8 mouse cellular contexts compared by ENCODE assay signal in the genomic region with DNA sequence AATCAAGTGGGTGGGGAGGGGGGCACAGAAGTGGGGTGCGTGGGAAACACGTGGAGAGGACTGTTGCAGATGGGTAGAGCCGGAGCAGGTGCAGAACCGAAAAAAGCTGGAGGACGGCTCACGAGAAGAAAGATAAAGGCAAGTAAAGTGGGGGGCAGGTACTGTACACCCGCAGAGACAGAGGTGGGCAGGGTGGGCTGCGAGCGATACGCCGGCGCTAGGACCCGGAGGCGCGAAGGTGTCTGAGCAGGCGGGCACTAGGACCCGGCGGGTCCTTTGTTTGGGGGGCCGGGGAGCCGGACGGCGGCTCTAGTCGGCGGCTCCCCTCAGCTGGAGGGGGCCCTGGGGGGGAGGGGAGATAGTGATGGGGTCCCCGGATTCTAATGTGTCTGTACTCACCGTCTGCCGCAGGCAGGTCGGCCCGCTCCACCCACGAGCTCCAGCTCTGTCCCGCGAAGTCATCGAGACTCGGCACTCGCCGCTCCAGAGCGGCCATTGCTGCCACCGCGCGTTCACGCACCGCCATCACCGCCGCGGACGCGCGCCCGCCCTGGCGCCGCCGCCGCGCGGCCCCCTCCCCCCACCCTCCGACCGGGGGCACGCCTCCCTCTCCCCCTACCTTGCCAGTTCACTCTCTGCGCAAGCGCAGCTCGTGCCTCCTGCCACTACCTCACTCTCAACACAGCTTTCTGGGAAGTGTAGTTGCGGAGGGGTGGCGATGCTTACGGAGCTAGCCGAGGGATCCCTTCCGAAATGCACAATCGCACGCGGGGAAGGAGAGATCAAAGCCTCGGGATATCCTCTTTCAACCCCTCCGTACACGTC. TPM values are rescaled to one million over a fixed set of nuclear protein-coding genes. Genes with fewer than 3 reads are reported as not detected.
DNase-seq lines count a peak whose midpoint lies in the region; ATAC-seq and TF ChIP-seq lines count a peak whose summit lies in the region.

No protein-coding gene starts in this region.

- H3K4me3 ChIP-seq in gastrocnemius, adult 2 months = peak overlapping the region; percentile 92
- H3K4me3 ChIP-seq in hindbrain, postnatal 0 days (ENCODE audit: low read length) = peak overlapping the region; percentile 59
- H3K4me3 ChIP-seq in left cerebral cortex, adult 2 months = peak overlapping the region; percentile 90

- no peaks in the 10 kb centered on the region for H3K27me3 ChIP-seq in hindbrain, postnatal 0 days (ENCODE audit: insufficient read depth, low read length)

- peaks cover 21% of the 10 kb centered on the region for H3K36me3 ChIP-seq in hindbrain, postnatal 0 days (ENCODE audit: insufficient read depth, low read length)

- WGBS in hindbrain, postnatal 0 days = under 1% methylated on average over 61 of the region's 72 CpGs

- intact Hi-C loops in gastrocnemius, adult 2 months (cut with DNase I) = no loop called here
- intact Hi-C loops in left cerebral cortex, adult 2 months (cut with DNase I) = loop anchor here (1.0 to 2.0 kb wide), 4 partner anchors 10 to 47 kb away; partner anchors contain the start of genes Amigo1 and Psma5

- TF ChIP-seq CTCF in gastrocnemius, adult 2 months (IDR thresholded peaks at IDR 0.05) = 0 out of 2 replicates have a peak, but pooled peaks have one; percentile 20
- no peak for TF ChIP-seq CTCF in hindbrain, postnatal 0 days (IDR thresholded peaks at IDR 0.05; ENCODE audit: low read depth)
- no peak for TF ChIP-seq CTCF in left cerebral cortex, adult 2 months (IDR thresholded peaks at IDR 0.05)

- peak overlapping the region; percentile 97 for H3K27ac ChIP-seq in gastrocnemius, adult 2 months
- H3K27ac ChIP-seq in hindbrain, postnatal 0 days = peak overlapping the region; percentile 93
- H3K27ac ChIP-seq in left cerebral cortex, adult 2 months = peak overlapping the region; percentile 100

- peak; percentile 98 for DNase-seq in ZHBTc4 (ENCODE audit: low read depth, low spot score)
- peak; percentile 96 for DNase-seq in gastrocnemius, adult 2 months
- DNase-seq in hindbrain, postnatal 0 days (ENCODE audit: low spot score) = peak; percentile 99
- peak; percentile 92 to 93 for DNase-seq in left cerebral cortex, adult 2 months (ENCODE audit: extremely low spot score in 1 of 2, low spot score in 2 of 2)
- DNase-seq in right cerebral cortex, adult 2 months (ENCODE audit: low spot score in 2 of 2) = peak; percentile 94
- DNase-seq in urinary bladder, postnatal 14 days (ENCODE audit: low spot score) = peak; percentile 94

- peak; percentile 88 for ATAC-seq in common myeloid progenitor, adult 5-6 weeks (replicated peaks; ENCODE audit: low read depth, poor library complexity, severe bottlenecking)
- ATAC-seq in hindbrain, postnatal 0 days = peak; percentile 96
- ATAC-seq in megakaryocyte, adult 5-6 weeks (ENCODE audit: poor library complexity, severe bottlenecking) = peak; percentile 97

- peaks cover 10% of the 10 kb centered on the region for H3K4me1 ChIP-seq in hindbrain, postnatal 0 days (ENCODE audit: insufficient read depth, low read length)

- H3K9ac ChIP-seq in hindbrain, postnatal 0 days (replicated peaks; ENCODE audit: low read length) = peak overlapping the region; percentile 78

- H3K4me2 ChIP-seq in hindbrain, postnatal 0 days (ENCODE audit: low read depth, low read length) = peak overlapping the region; percentile 71

- H3K9me3 ChIP-seq in hindbrain, postnatal 0 days (ENCODE audit: low read length) = no peaks in the 10 kb centered on the region

RNA-seq across cellular contexts. Expression of gene Atxn7l2, which starts 0.6 kb away (rescaled TPM):
- 2.9 and 5.9 TPM in 2 replicates for total RNA-seq in common myeloid progenitor, adult 5-6 weeks (2017)
- 1 to 10 TPM; 6.4 to 8.6 TPM for total RNA-seq in gastrocnemius, adult 2 months (2021)
- total RNA-seq in hindbrain, postnatal 0 days (2014; rRNA removed) = 18.4 and 20.8 TPM in 2 replicates
- 15.1 and 15.4 TPM in 2 replicates for polyA plus RNA-seq in hindbrain, postnatal 0 days (2015; fragmentation: Nextera tagmentation; extraction: Ambion mirVana)
- 10 to 100 TPM; 30.6 to 32.8 TPM for total RNA-seq in left cerebral cortex, adult 2 months (2021)
- 3.1 and 4.7 TPM in 2 replicates for total RNA-seq in megakaryocyte, adult 5-6 weeks (2015)
- 1.5 and 2.0 TPM in 2 replicates for total RNA-seq in megakaryocyte, adult 5-6 weeks (2017)

RNA-seq across cellular contexts. Expression of gene Cyb561d1, which starts 9.1 kb away (rescaled TPM):
- total RNA-seq in common myeloid progenitor, adult 5-6 weeks (2017) = 3.8 and 4.1 TPM in 2 replicates
- total RNA-seq in gastrocnemius, adult 2 months (2021) = 1 to 10 TPM; 2.8 to 3.8 TPM
- total RNA-seq in hindbrain, postnatal 0 days (2014; rRNA removed) = 3.8 and 4.2 TPM in 2 replicates
- polyA plus RNA-seq in hindbrain, postnatal 0 days (2015; fragmentation: Nextera tagmentation; extraction: Ambion mirVana) = 3.1 and 3.3 TPM in 2 replicates
- 10 to 100 TPM; 18.8 to 20.7 TPM for total RNA-seq in left cerebral cortex, adult 2 months (2021)
- 4.9 and 6.7 TPM in 2 replicates for total RNA-seq in megakaryocyte, adult 5-6 weeks (2015)
- 10.3 and 12.0 TPM in 2 replicates for total RNA-seq in megakaryocyte, adult 5-6 weeks (2017)

RNA-seq across cellular contexts. Expression of gene Sypl2, which starts 16.3 kb away (rescaled TPM):
- total RNA-seq in common myeloid progenitor, adult 5-6 weeks (2017) = not detected in 2 replicates
- total RNA-seq in gastrocnemius, adult 2 months (2021) = 100 to 1,000 TPM; 321 to 322 TPM
- total RNA-seq in hindbrain, postnatal 0 days (2014; rRNA removed) = 1.5 and 1.9 TPM in 2 replicates
- polyA plus RNA-seq in hindbrain, postnatal 0 days (2015; fragmentation: Nextera tagmentation; extraction: Ambion mirVana) = 0.75 and 0.81 TPM in 2 replicates
- total RNA-seq in left cerebral cortex, adult 2 months (2021) = 1 to 10 TPM; 1.7 to 2.0 TPM
- not detected in 2 replicates for total RNA-seq in megakaryocyte, adult 5-6 weeks (2015)
- total RNA-seq in megakaryocyte, adult 5-6 weeks (2017) = not detected in 2 replicates

RNA-seq across cellular contexts. Expression of gene Amigo1, which starts 24.0 kb away (rescaled TPM):
- 3.1 and 4.5 TPM in 2 replicates for total RNA-seq in common myeloid progenitor, adult 5-6 weeks (2017)
- total RNA-seq in gastrocnemius, adult 2 months (2021) = 10 to 100 TPM; 21.6 to 28.3 TPM
- 36.6 and 37.3 TPM in 2 replicates for total RNA-seq in hindbrain, postnatal 0 days (2014; rRNA removed)
- polyA plus RNA-seq in hindbrain, postnatal 0 days (2015; fragmentation: Nextera tagmentation; extraction: Ambion mirVana) = 10.7 and 11.3 TPM in 2 replicates
- 10 to 100 TPM; 80.2 to 82.8 TPM for total RNA-seq in left cerebral cortex, adult 2 months (2021)
- 1.4 and 3.3 TPM in 2 replicates for total RNA-seq in megakaryocyte, adult 5-6 weeks (2015)
- 1.4 and 2.2 TPM in 2 replicates for total RNA-seq in megakaryocyte, adult 5-6 weeks (2017)

RNA-seq across cellular contexts. Expression of gene Psma5, which starts 46.6 kb away (rescaled TPM):
- 240 and 241 TPM in 2 replicates for total RNA-seq in common myeloid progenitor, adult 5-6 weeks (2017)
- 10 to 100 TPM; 51.8 to 55.7 TPM for total RNA-seq in gastrocnemius, adult 2 months (2021)
- total RNA-seq in hindbrain, postnatal 0 days (2014; rRNA removed) = 81.8 and 93.6 TPM in 2 replicates
- 232 and 238 TPM in 2 replicates for polyA plus RNA-seq in hindbrain, postnatal 0 days (2015; fragmentation: Nextera tagmentation; extraction: Ambion mirVana)
- total RNA-seq in left cerebral cortex, adult 2 months (2021) = 10 to 100 TPM; 64.9 to 80.9 TPM
- total RNA-seq in megakaryocyte, adult 5-6 weeks (2015) = 160 and 172 TPM in 2 replicates
- total RNA-seq in megakaryocyte, adult 5-6 weeks (2017) = 146 and 158 TPM in 2 replicates

Comparison
In these comparisons a context has a peak if more than half of its experiments do, and no peak if none do; other contexts are left out.
1. Peak in every context shown above with its lines: DNase-seq, ATAC-seq, H3K4me3 ChIP-seq and H3K27ac ChIP-seq.
2. RNA of gene Sypl2, which starts 16.3 kb away (total RNA-seq): 321 to 322 TPM in gastrocnemius, adult 2 months; 1.7 to 2.0 TPM in left cerebral cortex, adult 2 months, 1.5 to 1.9 TPM in hindbrain, postnatal 0 days, not detected in common myeloid progenitor, adult 5-6 weeks and not detected in megakaryocyte, adult 5-6 weeks; every median in the first group is over 100 times any median in the second.